8 mouse cellular contexts compared by ENCODE assay signal in the genomic region with DNA sequence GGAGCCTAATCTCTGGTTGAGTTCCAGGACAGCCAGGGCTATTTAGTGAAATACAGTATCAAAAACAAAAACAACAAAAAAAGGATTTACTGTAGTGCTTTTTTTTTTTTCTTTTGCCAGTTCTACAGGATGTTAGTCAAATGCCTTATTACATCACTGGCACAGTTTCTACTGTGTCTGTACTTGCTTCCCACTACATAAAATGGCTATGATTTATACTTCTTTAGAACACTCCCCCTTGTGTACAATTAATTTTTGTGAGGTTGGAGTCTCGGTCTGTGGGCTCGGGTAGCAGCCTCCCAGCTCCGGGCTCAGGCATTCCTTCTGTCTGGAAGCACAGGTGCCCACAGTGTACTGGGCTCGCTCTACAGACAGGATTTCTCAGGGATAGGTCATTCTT. TPM values are rescaled to one million over a fixed set of nuclear protein-coding genes. Genes with fewer than 3 reads are reported as not detected.
DNase-seq lines count a peak whose midpoint lies in the region; ATAC-seq lines count a peak whose summit lies in the region.

No protein-coding gene starts in this region.

- H3K4me3 ChIP-seq in neural tube, embryonic 11.5 days (ENCODE audit: low read depth, low read length), result peak overlapping the region; percentile 93
- H3K4me3 ChIP-seq in embryonic facial prominence, embryonic 11.5 days (ENCODE audit: low read depth, low read length), result peak overlapping the region; percentile 99; the same call in 1 of the 2 replicates
- peak overlapping the region; percentile 100 for H3K4me3 ChIP-seq in limb, embryonic 10.5 days

- no peak overlapping the region for H3K9ac ChIP-seq in neural tube, embryonic 11.5 days (ENCODE audit: low read length)
- no peak overlapping the region for H3K9ac ChIP-seq in embryonic facial prominence, embryonic 11.5 days (replicated peaks; ENCODE audit: low read length)

- H3K4me2 ChIP-seq in neural tube, embryonic 11.5 days (ENCODE audit: low read depth), result peak overlapping the region; percentile 83; the same call in 1 of the 2 replicates
- H3K4me2 ChIP-seq in embryonic facial prominence, embryonic 11.5 days (ENCODE audit: low read depth, low read length), result no peak overlapping the region; the same call in 1 of the 2 replicates

- WGBS in neural tube, embryonic 11.5 days, result 16% methylated on average over 4 of the region's 4 CpGs
- 25% methylated on average over 4 of the region's 4 CpGs for WGBS in embryonic facial prominence, embryonic 11.5 days
- 19% methylated on average over 4 of the region's 4 CpGs for WGBS in limb, embryonic 10.5 days

- peaks cover 9% of the 10 kb centered on the region; the same call in 1 of the 2 replicates for H3K4me1 ChIP-seq in neural tube, embryonic 11.5 days (ENCODE audit: control insufficient read depth, insufficient read depth, low read length)
- H3K4me1 ChIP-seq in embryonic facial prominence, embryonic 11.5 days (ENCODE audit: control insufficient read depth, insufficient read depth, low read length), result no peaks in the 10 kb centered on the region; the same call in 1 of the 2 replicates
- peaks cover 27% of the 10 kb centered on the region for H3K4me1 ChIP-seq in limb, embryonic 10.5 days

- DNase-seq in neural tube, embryonic 11.5 days (ENCODE audit: low spot score), result no peak
- DNase-seq in neural tube, embryonic 10.5 days (ENCODE audit: extremely low spot score, low spot score), result no peak
- DNase-seq in embryonic facial prominence, embryonic 11.5 days (ENCODE audit: low spot score), result no peak
- DNase-seq in limb, embryonic 10.5 days (ENCODE audit: low spot score), result peak; percentile 34
- DNase-seq in splenic B cell, adult 2 months (ENCODE audit: low read depth, low spot score), result peak; percentile 43
- no peak for DNase-seq in urinary bladder, adult 2 months (ENCODE audit: low spot score)
- DNase-seq in lung, postnatal 4 days, result no peak
- no peak for DNase-seq in adrenal gland, postnatal 25 days

- no peak for ATAC-seq in neural tube, embryonic 11.5 days (ENCODE audit: insufficient read depth, low FRiP score, low TSS enrichment)
- ATAC-seq in embryonic facial prominence, embryonic 11.5 days (replicated peaks; ENCODE audit: insufficient number of reproducible peaks, low FRiP score, low TSS enrichment, low read depth), result no peak

- H3K9me3 ChIP-seq in neural tube, embryonic 11.5 days (ENCODE audit: control insufficient read depth, low read length), result no peaks in the 10 kb centered on the region
- H3K9me3 ChIP-seq in embryonic facial prominence, embryonic 11.5 days (replicated peaks; ENCODE audit: control insufficient read depth, low read length), result no peaks in the 10 kb centered on the region
- no peaks in the 10 kb centered on the region for H3K9me3 ChIP-seq in limb, embryonic 10.5 days (replicated peaks)

- H3K27me3 ChIP-seq in neural tube, embryonic 11.5 days (ENCODE audit: control insufficient read depth, insufficient read depth, low read length), result peaks cover 4% of the 10 kb centered on the region; the same call in 1 of the 2 replicates
- no peaks in the 10 kb centered on the region for H3K27me3 ChIP-seq in embryonic facial prominence, embryonic 11.5 days (ENCODE audit: control insufficient read depth, insufficient read depth, low read length)
- H3K27me3 ChIP-seq in limb, embryonic 10.5 days (ENCODE audit: low read depth, poor library complexity, severe bottlenecking), result peaks cover 20% of the 10 kb centered on the region
- H3K27me3 ChIP-seq in splenic B cell, adult 2 months (ENCODE audit: control insufficient read depth, insufficient read depth, low read length, poor library complexity, severe bottlenecking), result no peaks in the 10 kb centered on the region

- H3K36me3 ChIP-seq in neural tube, embryonic 11.5 days (ENCODE audit: control insufficient read depth, insufficient read depth, low read length), result no peaks in the 10 kb centered on the region
- no peaks in the 10 kb centered on the region for H3K36me3 ChIP-seq in embryonic facial prominence, embryonic 11.5 days (replicated peaks; ENCODE audit: control insufficient read depth, insufficient read depth, low read depth, low read length)
- H3K36me3 ChIP-seq in limb, embryonic 10.5 days, result no peaks in the 10 kb centered on the region
- H3K36me3 ChIP-seq in splenic B cell, adult 2 months (ENCODE audit: control insufficient read depth, insufficient read depth, low read length, poor library complexity, severe bottlenecking), result no peaks in the 10 kb centered on the region

- H3K27ac ChIP-seq in neural tube, embryonic 11.5 days (ENCODE audit: low read depth, low read length), result no peak overlapping the region
- H3K27ac ChIP-seq in embryonic facial prominence, embryonic 11.5 days (replicated peaks; ENCODE audit: low read depth, low read length), result no peak overlapping the region
- no peak overlapping the region for H3K27ac ChIP-seq in limb, embryonic 10.5 days

RNA-seq across cellular contexts. Expression of gene Wdr20, which starts 1.1 kb away (rescaled TPM):
- 23.6 and 26.2 TPM in 2 replicates for polyA plus RNA-seq in neural tube, embryonic 11.5 days (2014; fragmentation: Nextera tagmentation; extraction: Ambion mirVana)
- 22.2 and 23.6 TPM in 2 replicates for polyA plus RNA-seq in embryonic facial prominence, embryonic 11.5 days (2014; fragmentation: Nextera tagmentation; extraction: Ambion mirVana)
- 24.8 and 27.0 TPM in 2 replicates for polyA plus RNA-seq in limb, embryonic 10.5 days (2016; fragmentation: Nextera tagmentation; extraction: Ambion mirVana)
- 26.5 and 31.2 TPM in 2 replicates for polyA plus RNA-seq in urinary bladder, adult 2 months (2012; rRNA removed)
- 40.7 and 51.1 TPM in 2 replicates for total RNA-seq in adrenal gland, postnatal 25 days (2021)

RNA-seq across cellular contexts. Expression of gene Hsp90aa1, which starts 34.1 kb away (rescaled TPM):
- polyA plus RNA-seq in neural tube, embryonic 11.5 days (2014; fragmentation: Nextera tagmentation; extraction: Ambion mirVana), result 1,365 and 1,445 TPM in 2 replicates
- 1,194 and 1,245 TPM in 2 replicates for polyA plus RNA-seq in embryonic facial prominence, embryonic 11.5 days (2014; fragmentation: Nextera tagmentation; extraction: Ambion mirVana)
- 1,005 and 1,256 TPM in 2 replicates for polyA plus RNA-seq in limb, embryonic 10.5 days (2016; fragmentation: Nextera tagmentation; extraction: Ambion mirVana)
- 104 and 117 TPM in 2 replicates for polyA plus RNA-seq in urinary bladder, adult 2 months (2012; rRNA removed)
- total RNA-seq in adrenal gland, postnatal 25 days (2021), result 462 and 716 TPM in 2 replicates

RNA-seq across cellular contexts. Expression of gene 1700001K19Rik, which starts 54.2 kb away (rescaled TPM):
- polyA plus RNA-seq in neural tube, embryonic 11.5 days (2014; fragmentation: Nextera tagmentation; extraction: Ambion mirVana), result not detected in 2 replicates
- polyA plus RNA-seq in embryonic facial prominence, embryonic 11.5 days (2014; fragmentation: Nextera tagmentation; extraction: Ambion mirVana), result 0.22 TPM in 1 of 2 replicates, not detected in the other
- polyA plus RNA-seq in limb, embryonic 10.5 days (2016; fragmentation: Nextera tagmentation; extraction: Ambion mirVana), result not detected in 2 replicates
- polyA plus RNA-seq in urinary bladder, adult 2 months (2012; rRNA removed), result not detected in 2 replicates
- total RNA-seq in adrenal gland, postnatal 25 days (2021), result not detected in 2 replicates

Comparison
In these comparisons a context has a peak if more than half of its experiments do, and no peak if none do; other contexts are left out.
1. DNase-seq: peak in limb, embryonic 10.5 days (single experiment) and splenic B cell, adult 2 months (single experiment); none in neural tube, embryonic 11.5 days (single experiment), neural tube, embryonic 10.5 days (single experiment), embryonic facial prominence, embryonic 11.5 days (single experiment), urinary bladder, adult 2 months (single experiment), lung, postnatal 4 days (0 of 2) and adrenal gland, postnatal 25 days (single experiment).
2. Peak in every context shown above with its lines, with median percentiles within 50 percentile points of each other: H3K4me3 ChIP-seq.